Mouse (Mus musculus): ENCODE data around the gene Tgfbr2. TPM values are rescaled to one million over a fixed set of nuclear protein-coding genes. Genes with fewer than 3 reads are reported as not detected.

Tgfbr2 gene
- polyA plus RNA-seq, 1 experiment from 2014 or later = 8.8 TPM

- DNase-seq (ENCODE audit: low spot score) (peak; percentile 7), ATAC-seq (ENCODE audit: low FRiP score) (no peak)
- H3K4me2 ChIP-seq (replicated peaks; ENCODE audit: low read depth, low read length) = peak overlapping the region; percentile 94; the same call in 1 of the 2 replicates
- no peak overlapping the region for H3K27ac ChIP-seq (ENCODE audit: low read depth, low read length)
- H3K4me3 ChIP-seq (ENCODE audit: low read depth, low read length) = peak overlapping the region; percentile 70
- WGBS = 86% methylated on average over 16 of the region's 16 CpGs
- H3K9me3 ChIP-seq (ENCODE audit: control insufficient read depth, low read length) = no peaks in the 10 kb centered on the region
- H3K4me1 ChIP-seq (replicated peaks; ENCODE audit: control insufficient read depth, insufficient read depth, low read length) = no peaks in the 10 kb centered on the region
- peaks cover 2% of the 10 kb centered on the region; the same call in 1 of the 2 replicates for H3K27me3 ChIP-seq (ENCODE audit: control insufficient read depth, insufficient read depth, low read length)
- no peaks in the 10 kb centered on the region for H3K36me3 ChIP-seq (ENCODE audit: control insufficient read depth, insufficient read depth, low read length)
- no peak overlapping the region for H3K9ac ChIP-seq (ENCODE audit: low read depth, low read length)
These were observed 1.5 kb downstream of the Tgfbr2 start for GRCm38 (mm10) chr9:116173473-116174170.

GRCm38 (mm10) chr9:116173059-116173458 is 2.1 kb downstream of the Tgfbr2 start:
- 79% methylated on average over 6 of the region's 6 CpGs for WGBS
- no peaks in the 10 kb centered on the region for H3K36me3 ChIP-seq (ENCODE audit: control insufficient read depth, insufficient read depth, low read length)
- H3K4me3 ChIP-seq (ENCODE audit: low read depth, low read length) = no peak overlapping the region
- no peak for DNase-seq (ENCODE audit: low spot score)
- no peaks in the 10 kb centered on the region for H3K4me1 ChIP-seq (replicated peaks; ENCODE audit: control insufficient read depth, insufficient read depth, low read length)
- no peak overlapping the region for H3K4me2 ChIP-seq (replicated peaks; ENCODE audit: low read depth, low read length)
- no peak for ATAC-seq (ENCODE audit: low FRiP score)
- H3K27me3 ChIP-seq (ENCODE audit: control insufficient read depth, insufficient read depth, low read length) = peaks cover 2% of the 10 kb centered on the region; the same call in 1 of the 2 replicates
- no peak overlapping the region for H3K9ac ChIP-seq (ENCODE audit: low read depth, low read length)
- no peak overlapping the region for H3K27ac ChIP-seq (ENCODE audit: low read depth, low read length)
- H3K9me3 ChIP-seq (ENCODE audit: control insufficient read depth, low read length) = no peaks in the 10 kb centered on the region

- no peak overlapping the region for H3K4me3 ChIP-seq (ENCODE audit: low read depth, low read length)
- no peak overlapping the region for H3K27ac ChIP-seq (ENCODE audit: low read depth, low read length)
- H3K4me1 ChIP-seq (replicated peaks; ENCODE audit: control insufficient read depth, insufficient read depth, low read length) = no peaks in the 10 kb centered on the region
- no peak overlapping the region for H3K9ac ChIP-seq (ENCODE audit: low read depth, low read length)
- no peaks in the 10 kb centered on the region for H3K9me3 ChIP-seq (ENCODE audit: control insufficient read depth, low read length)
- DNase-seq (ENCODE audit: low spot score) (no peak), ATAC-seq (ENCODE audit: low FRiP score) (no peak)
- no peak overlapping the region for H3K4me2 ChIP-seq (replicated peaks; ENCODE audit: low read depth, low read length)
- 82% methylated on average over 6 of the region's 6 CpGs for WGBS
- no peaks in the 10 kb centered on the region for H3K27me3 ChIP-seq (ENCODE audit: control insufficient read depth, insufficient read depth, low read length)
- H3K36me3 ChIP-seq (ENCODE audit: control insufficient read depth, insufficient read depth, low read length) = no peaks in the 10 kb centered on the region
These were observed 6.1 kb downstream of the Tgfbr2 start for GRCm38 (mm10) chr9:116169067-116169466.

- 89% methylated on average over 6 of the region's 6 CpGs for WGBS
These were observed 7.8 kb downstream of the Tgfbr2 start for GRCm38 (mm10) chr9:116167304-116167880.

GRCm38 (mm10) chr9:116166363-116166762 is 8.8 kb downstream of the Tgfbr2 start:
- ATAC-seq (ENCODE audit: low FRiP score) (no peak), DNase-seq (ENCODE audit: low spot score) (no peak)
- Histone ChIP-seq H3K27ac (ENCODE audit: low read depth, low read length) (no peak overlapping the region), H3K27me3 (ENCODE audit: control insufficient read depth, insufficient read depth, low read length) (no peaks in the 10 kb centered on the region), H3K9ac (ENCODE audit: low read depth, low read length) (no peak overlapping the region), H3K4me2 (replicated peaks; ENCODE audit: low read depth, low read length) (no peak overlapping the region), H3K9me3 (ENCODE audit: control insufficient read depth, low read length) (no peaks in the 10 kb centered on the region), H3K4me3 (ENCODE audit: low read depth, low read length) (no peak overlapping the region), H3K36me3 (ENCODE audit: control insufficient read depth, insufficient read depth, low read length) (no peaks in the 10 kb centered on the region), H3K4me1 (replicated peaks; ENCODE audit: control insufficient read depth, insufficient read depth, low read length) (no peaks in the 10 kb centered on the region)
- WGBS = 85% methylated on average over 6 of the region's 6 CpGs

More at GRCm38 (mm10) chr9:116167304-116167880, 7.8 kb downstream of the Tgfbr2 start:
- DNase-seq (ENCODE audit: low spot score) (no peak), ATAC-seq (ENCODE audit: low FRiP score) (no peak)
- Histone ChIP-seq H3K9ac (ENCODE audit: low read depth, low read length) (no peak overlapping the region), H3K27me3 (ENCODE audit: control insufficient read depth, insufficient read depth, low read length) (no peaks in the 10 kb centered on the region), H3K4me2 (replicated peaks; ENCODE audit: low read depth, low read length) (no peak overlapping the region), H3K27ac (ENCODE audit: low read depth, low read length) (no peak overlapping the region), H3K4me1 (replicated peaks; ENCODE audit: control insufficient read depth, insufficient read depth, low read length) (no peaks in the 10 kb centered on the region), H3K36me3 (ENCODE audit: control insufficient read depth, insufficient read depth, low read length) (no peaks in the 10 kb centered on the region), H3K9me3 (ENCODE audit: control insufficient read depth, low read length) (no peaks in the 10 kb centered on the region), H3K4me3 (ENCODE audit: low read depth, low read length) (no peak overlapping the region)

GRCm38 (mm10) chr9:116163883-116164282 is 11.3 kb downstream of the Tgfbr2 start:
- ATAC-seq (ENCODE audit: low FRiP score) (no peak), DNase-seq (ENCODE audit: low spot score) (no peak)
- no peaks in the 10 kb centered on the region for H3K36me3 ChIP-seq (ENCODE audit: control insufficient read depth, insufficient read depth, low read length)
- no peaks in the 10 kb centered on the region for H3K4me1 ChIP-seq (replicated peaks; ENCODE audit: control insufficient read depth, insufficient read depth, low read length)
- H3K4me3 ChIP-seq (ENCODE audit: low read depth, low read length) = no peak overlapping the region
- H3K4me2 ChIP-seq (replicated peaks; ENCODE audit: low read depth, low read length) = no peak overlapping the region
- H3K27ac ChIP-seq (ENCODE audit: low read depth, low read length) = no peak overlapping the region
- no peak overlapping the region for H3K9ac ChIP-seq (ENCODE audit: low read depth, low read length)
- no peaks in the 10 kb centered on the region for H3K27me3 ChIP-seq (ENCODE audit: control insufficient read depth, insufficient read depth, low read length)
- 79% methylated on average over 6 of the region's 6 CpGs for WGBS
- no peaks in the 10 kb centered on the region for H3K9me3 ChIP-seq (ENCODE audit: control insufficient read depth, low read length)

- Histone ChIP-seq H3K9ac (ENCODE audit: low read depth, low read length) (no peak overlapping the region), H3K27me3 (ENCODE audit: control insufficient read depth, insufficient read depth, low read length) (no peaks in the 10 kb centered on the region), H3K27ac (ENCODE audit: low read depth, low read length) (no peak overlapping the region), H3K4me2 (replicated peaks; ENCODE audit: low read depth, low read length) (no peak overlapping the region), H3K9me3 (ENCODE audit: control insufficient read depth, low read length) (no peaks in the 10 kb centered on the region), H3K36me3 (ENCODE audit: control insufficient read depth, insufficient read depth, low read length) (no peaks in the 10 kb centered on the region), H3K4me3 (ENCODE audit: low read depth, low read length) (no peak overlapping the region), H3K4me1 (replicated peaks; ENCODE audit: control insufficient read depth, insufficient read depth, low read length) (no peaks in the 10 kb centered on the region)
- ATAC-seq (ENCODE audit: low FRiP score) (no peak), DNase-seq (ENCODE audit: low spot score) (no peak)
- WGBS = 95% methylated on average over 7 of the region's 7 CpGs
These were observed 12.2 kb downstream of the Tgfbr2 start for GRCm38 (mm10) chr9:116162866-116163374.

GRCm38 (mm10) chr9:116160860-116161259 is 14.3 kb downstream of the Tgfbr2 start:
- DNase-seq (ENCODE audit: low spot score) (no peak), ATAC-seq (ENCODE audit: low FRiP score) (no peak)
- Histone ChIP-seq H3K27ac (ENCODE audit: low read depth, low read length) (no peak overlapping the region), H3K9me3 (ENCODE audit: control insufficient read depth, low read length) (no peaks in the 10 kb centered on the region), H3K4me2 (replicated peaks; ENCODE audit: low read depth, low read length) (no peak overlapping the region), H3K36me3 (ENCODE audit: control insufficient read depth, insufficient read depth, low read length) (no peaks in the 10 kb centered on the region), H3K4me3 (ENCODE audit: low read depth, low read length) (no peak overlapping the region), H3K27me3 (ENCODE audit: control insufficient read depth, insufficient read depth, low read length) (no peaks in the 10 kb centered on the region), H3K9ac (ENCODE audit: low read depth, low read length) (no peak overlapping the region), H3K4me1 (replicated peaks; ENCODE audit: control insufficient read depth, insufficient read depth, low read length) (no peaks in the 10 kb centered on the region)
- WGBS = 91% methylated on average over 7 of the region's 7 CpGs

GRCm38 (mm10) chr9:116160067-116160466 is 15.1 kb downstream of the Tgfbr2 start:
- Histone ChIP-seq H3K27ac (ENCODE audit: low read depth, low read length) (no peak overlapping the region), H3K27me3 (ENCODE audit: control insufficient read depth, insufficient read depth, low read length) (no peaks in the 10 kb centered on the region), H3K4me1 (replicated peaks; ENCODE audit: control insufficient read depth, insufficient read depth, low read length) (no peaks in the 10 kb centered on the region), H3K9ac (ENCODE audit: low read depth, low read length) (no peak overlapping the region), H3K4me2 (replicated peaks; ENCODE audit: low read depth, low read length) (no peak overlapping the region), H3K9me3 (ENCODE audit: control insufficient read depth, low read length) (no peaks in the 10 kb centered on the region), H3K36me3 (ENCODE audit: control insufficient read depth, insufficient read depth, low read length) (no peaks in the 10 kb centered on the region), H3K4me3 (ENCODE audit: low read depth, low read length) (no peak overlapping the region)
- 83% methylated on average over 3 of the region's 3 CpGs for WGBS
- DNase-seq (ENCODE audit: low spot score) (no peak), ATAC-seq (ENCODE audit: low FRiP score) (no peak)
